Mouse (Mus musculus) intestine, embryonic 14.5 days (tissue): Measurements from ENCODE around the gene Itgb6. TPM values are rescaled to one million over a fixed set of nuclear protein-coding genes. Genes with fewer than 3 reads are reported as not detected.

Experiments used
- ATAC-seq: fragments of 200-750 bp; cut with Nextera tagmentation; replicated peaks from 2 replicates; pipeline ENCODE4 v1.8.0; 2017; ENCODE audit warnings: low read depth, moderate number of reproducible peaks, moderate TSS enrichment, moderate library complexity; ENCODE audit not compliant: low FRiP score, low TSS enrichment
- DNase-seq: peaks from one replicate; pipeline ENCODE4 v3.0.0-alpha.2; 2018; ENCODE audit warnings: low spot score
- H3K27ac ChIP-seq: fragments of 300-500 bp; sonication (generic); 2 replicates; pipeline ENCODE4 v1.5.1; 2014; ENCODE audit warnings: low read depth, mild to moderate bottlenecking, control low read depth
- H3K27me3 ChIP-seq: fragments of 300-500 bp; sonication (generic); replicated peaks from 2 replicates; pipeline ENCODE4 v1.6.1; 2014; ENCODE audit warnings: low read length, control low read depth; ENCODE audit not compliant: control insufficient read depth, insufficient read depth
- H3K36me3 ChIP-seq: fragments of 300-500 bp; sonication (generic); 2 replicates; pipeline ENCODE4 v1.6.1; 2014; ENCODE audit warnings: low read length, control low read depth; ENCODE audit not compliant: control insufficient read depth, insufficient read depth
- H3K4me1 ChIP-seq: fragments of 300-500 bp; sonication (generic); replicated peaks from 2 replicates; pipeline ENCODE4 v1.6.1; 2014; ENCODE audit warnings: low read length, control low read depth, mixed read lengths; ENCODE audit not compliant: control insufficient read depth, insufficient read depth
- H3K4me2 ChIP-seq: fragments of 300-500 bp; sonication (generic); 2 replicates; pipeline ENCODE4 v1.6.1; 2014; ENCODE audit warnings: low read length
- H3K4me3 ChIP-seq: fragments of 300-500 bp; sonication (generic); 2 replicates; pipeline ENCODE4 v1.5.1; 2014; ENCODE audit warnings: low read depth, low read length, control low read depth, mixed read lengths
- H3K9ac ChIP-seq: fragments of 300-500 bp; sonication (generic); 2 replicates; pipeline ENCODE4 v1.6.1; 2014; ENCODE audit warnings: mild to moderate bottlenecking, low read length
- H3K9me3 ChIP-seq: fragments of 300-500 bp; sonication (generic); 2 replicates; pipeline ENCODE4 v1.6.1; 2016; ENCODE audit warnings: low read length, control low read depth; ENCODE audit not compliant: control insufficient read depth
- WGBS: fragments of 180-500 bp; shearing (Covaris S2); extraction: QIAGEN DNeasy Blood & Tissue Kit; methylation state at CpG from one replicate; pipeline ENCODE4 v1.1.7; 2014; 5-methylcytosine and 5-hydroxymethylcytosine counted together
- polyA plus RNA-seq: library from polyadenylated mRNA; unstranded; fragments of >200 nt; fragmentation: Nextera tagmentation; extraction: Ambion mirVana; gene quantifications from 2 replicates; pipeline ENCODE4 v1.2.1, GENCODE M21; 2014

The Itgb6 gene
- polyA plus RNA-seq, 1 experiment from 2014 or later = 9.6 TPM

- 88% methylated on average over 4 of the region's 4 CpGs for WGBS
- ATAC-seq = no peak
- no peak overlapping the region for H3K27ac ChIP-seq
- peak; percentile 43 for DNase-seq
- H3K4me3 ChIP-seq = no peak overlapping the region
- H3K9ac ChIP-seq = no peak overlapping the region
- no peaks in the 10 kb centered on the region for H3K36me3 ChIP-seq
- no peaks in the 10 kb centered on the region for H3K27me3 ChIP-seq
- H3K4me2 ChIP-seq = no peak overlapping the region
- peaks cover 13% of the 10 kb centered on the region for H3K4me1 ChIP-seq
- no peaks in the 10 kb centered on the region for H3K9me3 ChIP-seq
These were observed 12.1 kb downstream of the Itgb6 start for GRCm38 (mm10) chr2:60710317-60710716.

GRCm38 (mm10) chr2:60708671-60709070, 13.8 kb downstream of the Itgb6 start:
- H3K27me3 ChIP-seq = no peaks in the 10 kb centered on the region
- 0 out of 2 replicates have a peak, but pooled peaks cover 3% of the 10 kb centered on the region for H3K4me1 ChIP-seq
- no peak for ATAC-seq
- no peak overlapping the region for H3K4me2 ChIP-seq
- no peaks in the 10 kb centered on the region for H3K36me3 ChIP-seq
- no peak overlapping the region for H3K4me3 ChIP-seq
- peak; percentile 43 for DNase-seq
- H3K9ac ChIP-seq = no peak overlapping the region
- 22% methylated on average over 3 of the region's 3 CpGs for WGBS
- no peaks in the 10 kb centered on the region for H3K9me3 ChIP-seq
- H3K27ac ChIP-seq = no peak overlapping the region

- 75% methylated on average over 3 of the region's 3 CpGs for WGBS
- H3K9me3 ChIP-seq = no peaks in the 10 kb centered on the region
These were observed 15.6 kb downstream of the Itgb6 start for GRCm38 (mm10) chr2:60706866-60707265.

GRCm38 (mm10) chr2:60705426-60705825, 17.0 kb downstream of the Itgb6 start:
- H3K4me1 ChIP-seq = 0 out of 2 replicates have a peak, but pooled peaks cover 6% of the 10 kb centered on the region
- no peaks in the 10 kb centered on the region for H3K9me3 ChIP-seq
- WGBS = 89% methylated on average over 8 of the region's 8 CpGs
- DNase-seq = no peak
- H3K27ac ChIP-seq = no peak overlapping the region
- no peak for ATAC-seq
- no peak overlapping the region for H3K9ac ChIP-seq
- H3K27me3 ChIP-seq = no peaks in the 10 kb centered on the region
- H3K4me2 ChIP-seq = no peak overlapping the region
- H3K4me3 ChIP-seq = no peak overlapping the region
- H3K36me3 ChIP-seq = no peaks in the 10 kb centered on the region

More at GRCm38 (mm10) chr2:60706866-60707265, 15.6 kb downstream of the Itgb6 start:
- Histone ChIP-seq H3K4me1 (0 out of 2 replicates have a peak, but pooled peaks cover 6% of the 10 kb centered on the region), H3K9ac (no peak overlapping the region), H3K4me2 (no peak overlapping the region), H3K4me3 (no peak overlapping the region), H3K36me3 (no peaks in the 10 kb centered on the region), H3K27ac (no peak overlapping the region), H3K27me3 (no peaks in the 10 kb centered on the region)
- ATAC-seq (no peak), DNase-seq (no peak)

- ATAC-seq = peak; percentile 94
- Histone ChIP-seq H3K27ac (peak overlapping the region; percentile 58; the same call in 1 of the 2 replicates), H3K9me3 (no peaks in the 10 kb centered on the region), H3K36me3 (no peaks in the 10 kb centered on the region), H3K4me1 (peaks cover 5% of the 10 kb centered on the region), H3K4me3 (no peak overlapping the region), H3K4me2 (no peak overlapping the region), H3K27me3 (no peaks in the 10 kb centered on the region), H3K9ac (no peak overlapping the region)
- WGBS = 41% methylated on average over 4 of the region's 4 CpGs
- no peak for DNase-seq
These were observed 19.1 kb downstream of the Itgb6 start for GRCm38 (mm10) chr2:60703315-60703714.

GRCm38 (mm10) chr2:60700956-60701355, 21.5 kb downstream of the Itgb6 start:
- H3K9me3 ChIP-seq = no peaks in the 10 kb centered on the region
- 92% methylated on average over 4 of the region's 4 CpGs for WGBS
- H3K27me3 ChIP-seq = no peaks in the 10 kb centered on the region
- ATAC-seq (no peak), DNase-seq (no peak)
- peaks cover 24% of the 10 kb centered on the region for H3K4me1 ChIP-seq
- no peak overlapping the region for H3K9ac ChIP-seq
- no peaks in the 10 kb centered on the region for H3K36me3 ChIP-seq
- H3K4me3 ChIP-seq = no peak overlapping the region
- no peak overlapping the region for H3K4me2 ChIP-seq
- no peak overlapping the region for H3K27ac ChIP-seq

- Histone ChIP-seq H3K4me2 (no peak overlapping the region), H3K9me3 (no peaks in the 10 kb centered on the region), H3K27ac (no peak overlapping the region), H3K9ac (no peak overlapping the region), H3K4me3 (no peak overlapping the region), H3K4me1 (peaks cover 26% of the 10 kb centered on the region), H3K36me3 (no peaks in the 10 kb centered on the region), H3K27me3 (no peaks in the 10 kb centered on the region)
- DNase-seq (no peak), ATAC-seq (no peak)
- WGBS = 86% methylated on average over 3 of the region's 3 CpGs
These were observed 22.4 kb downstream of the Itgb6 start for GRCm38 (mm10) chr2:60700013-60700412.

GRCm38 (mm10) chr2:60699591-60699990, 22.9 kb downstream of the Itgb6 start:
- no peak for ATAC-seq
- no peak overlapping the region for H3K4me3 ChIP-seq
- H3K4me2 ChIP-seq = no peak overlapping the region
- H3K27ac ChIP-seq = no peak overlapping the region
- no peak for DNase-seq
- H3K9me3 ChIP-seq = no peaks in the 10 kb centered on the region
- no peaks in the 10 kb centered on the region for H3K36me3 ChIP-seq
- no peak overlapping the region for H3K9ac ChIP-seq
- H3K27me3 ChIP-seq = no peaks in the 10 kb centered on the region
- WGBS = 68% methylated on average over 3 of the region's 3 CpGs
- peaks cover 26% of the 10 kb centered on the region for H3K4me1 ChIP-seq

GRCm38 (mm10) chr2:60698155-60698554, 24.3 kb downstream of the Itgb6 start:
- DNase-seq = no peak
- no peak overlapping the region for H3K4me3 ChIP-seq
- no peaks in the 10 kb centered on the region for H3K27me3 ChIP-seq
- 29% methylated on average over 1 of the region's 1 CpGs for WGBS
- H3K4me1 ChIP-seq = peaks cover 26% of the 10 kb centered on the region
- peak overlapping the region; percentile 51; the same call in 1 of the 2 replicates for H3K27ac ChIP-seq
- H3K9me3 ChIP-seq = no peaks in the 10 kb centered on the region
- H3K36me3 ChIP-seq = no peaks in the 10 kb centered on the region
- no peak for ATAC-seq
- no peak overlapping the region; the same call in 1 of the 2 replicates for H3K9ac ChIP-seq
- no peak overlapping the region for H3K4me2 ChIP-seq
